Mouse (Mus musculus): ENCODE measurements around the gene Dusp16.

GRCm38 (mm10) chr6:134796297-134796696 is 3.9 kb upstream of the Dusp16 start:
- TF ChIP-seq CTCF (conservative IDR thresholded peaks at IDR 0.05; ENCODE audit: insufficient read depth, insufficient read length, low read depth, low read length) (no peak), POLR2A (IDR thresholded peaks at IDR 0.05; ENCODE audit: low read depth, low read length) (no peak)
